Comparison of ENCODE assay signal across 31 mouse cellular contexts in genomic region chr3:31481964-31482363, GRCm38 (mm10).
"Had no signal": no experiment of that assay in that cellular context is flagged by ENCODE, and none has a peak within 500 bp of the region (broad histone marks: within the 10 kb centered on the region; RNA-seq: fewer than 3 reads in every experiment).

No protein-coding gene starts in this region.

- H3K9me3 ChIP-seq: limb, embryonic 10.5 days; limb, embryonic 12.5 days; limb, embryonic 13.5 days; limb, embryonic 15.5 days; liver, embryonic 13.5 days; liver, embryonic 15.5 days; lung, embryonic 15.5 days; megakaryocyte, embryonic 14.5 days; midbrain, embryonic 10.5 days; midbrain, embryonic 12.5 days; midbrain, embryonic 13.5 days; midbrain, embryonic 15.5 days; neural tube, embryonic 12.5 days had no signal

- H3K4me3 ChIP-seq: limb, embryonic 10.5 days; limb, embryonic 12.5 days; limb, embryonic 13.5 days; limb, embryonic 15.5 days; liver, embryonic 13.5 days; liver, embryonic 15.5 days; lung, embryonic 15.5 days; megakaryocyte, embryonic 14.5 days; midbrain, embryonic 10.5 days; midbrain, embryonic 12.5 days; midbrain, embryonic 13.5 days; midbrain, embryonic 15.5 days; myocyte; neural tube, embryonic 12.5 days had no signal

- ATAC-seq: liver, postnatal 0 days; lung, postnatal 0 days; midbrain, embryonic 13.5 days; midbrain, embryonic 15.5 days; midbrain, embryonic 16.5 days had no signal

- DNase-seq: left cerebral cortex, postnatal 4 days; liver; liver, embryonic 13.5 days; liver, postnatal 0 days; lung, adult 18-20 months; lung, adult 2 months; lung, embryonic 14.5 days; lung, postnatal 10 days; lung, postnatal 14 days; lung, postnatal 36 days; lung, postnatal 4 days; midbrain, embryonic 14.5 days had no signal

- H3K27me3 ChIP-seq: limb, embryonic 12.5 days; limb, embryonic 13.5 days; limb, embryonic 15.5 days; liver, embryonic 13.5 days; liver, embryonic 15.5 days; lung, embryonic 15.5 days; megakaryocyte, embryonic 14.5 days; midbrain, embryonic 12.5 days; midbrain, embryonic 13.5 days; midbrain, embryonic 15.5 days; neural tube, embryonic 12.5 days had no signal

- H3K9ac ChIP-seq: limb, embryonic 12.5 days; limb, embryonic 13.5 days; limb, embryonic 15.5 days; liver, embryonic 13.5 days; liver, embryonic 14.5 days; liver, embryonic 15.5 days; liver, postnatal 0 days; lung, embryonic 14.5 days; lung, embryonic 15.5 days; midbrain, embryonic 12.5 days; midbrain, embryonic 13.5 days; midbrain, embryonic 15.5 days; neural tube, embryonic 12.5 days had no signal

- H3K4me2 ChIP-seq: limb, embryonic 12.5 days; limb, embryonic 13.5 days; limb, embryonic 15.5 days; liver, embryonic 11.5 days; liver, embryonic 13.5 days; liver, embryonic 15.5 days; lung, embryonic 14.5 days; lung, embryonic 15.5 days; midbrain, embryonic 11.5 days; midbrain, embryonic 12.5 days; midbrain, embryonic 13.5 days; midbrain, embryonic 15.5 days; neural tube, embryonic 12.5 days had no signal

- H3K27ac ChIP-seq: limb, embryonic 10.5 days; limb, embryonic 12.5 days; limb, embryonic 13.5 days; limb, embryonic 15.5 days; liver, embryonic 13.5 days; liver, embryonic 14.5 days; liver, embryonic 15.5 days; lung, embryonic 15.5 days; macrophage; midbrain, embryonic 10.5 days; midbrain, embryonic 12.5 days; midbrain, embryonic 13.5 days; midbrain, embryonic 15.5 days; neural tube, embryonic 12.5 days had no signal

- H3K4me1 ChIP-seq: limb, embryonic 10.5 days; limb, embryonic 12.5 days; limb, embryonic 13.5 days; limb, embryonic 15.5 days; liver, embryonic 13.5 days; liver, embryonic 15.5 days; lung, embryonic 15.5 days; megakaryocyte, embryonic 14.5 days; midbrain, embryonic 10.5 days; midbrain, embryonic 12.5 days; midbrain, embryonic 13.5 days; midbrain, embryonic 15.5 days; neural tube, embryonic 12.5 days had no signal

- H3K36me3 ChIP-seq: limb, embryonic 10.5 days; limb, embryonic 12.5 days; limb, embryonic 13.5 days; limb, embryonic 15.5 days; liver, embryonic 13.5 days; liver, embryonic 15.5 days; lung, embryonic 15.5 days; midbrain, embryonic 10.5 days; midbrain, embryonic 12.5 days; midbrain, embryonic 13.5 days; midbrain, embryonic 15.5 days; neural tube, embryonic 12.5 days had no signal
